Mouse (Mus musculus): ENCODE measurements at regions not wholly inside any gene's neighbourhood (a gene's known extent, or its start where the extent isn't known, plus 50 kb on each side); places are given as distances from the start of the nearest gene placed in this dataset.

GRCm38 (mm10) chr16:24076799-24077136 lies 88.1 kb upstream of the Bcl6 start:
- Histone ChIP-seq H3K27me3 (ENCODE audit: control insufficient read depth, insufficient read depth, low read length) (no peaks in the 10 kb centered on the region), H3K4me1 (replicated peaks; ENCODE audit: control insufficient read depth, insufficient read depth, low read length) (peaks cover 21% of the 10 kb centered on the region), H3K4me3 (ENCODE audit: control insufficient read depth, insufficient read depth, low read length) (no peak overlapping the region), H3K36me3 (ENCODE audit: control insufficient read depth, insufficient read depth, low read length) (no peaks in the 10 kb centered on the region), H3K27ac (ENCODE audit: control insufficient read depth, insufficient read depth, low read length) (no peak overlapping the region)
- no peak for DNase-seq
- TF ChIP-seq CTCF (IDR thresholded peaks at IDR 0.05; ENCODE audit: borderline replicate concordance, control insufficient read depth, extremely low read depth, insufficient read depth, low read length, poor library complexity), result no peak
- no peak for TF ChIP-seq POLR2A (IDR thresholded peaks at IDR 0.05; ENCODE audit: control insufficient read depth, extremely low read depth, insufficient read depth, low read length, poor library complexity)
- WGBS, result 55% methylated on average over 4 of the region's 4 CpGs

- peaks cover 21% of the 10 kb centered on the region for H3K4me1 ChIP-seq (replicated peaks; ENCODE audit: control insufficient read depth, insufficient read depth, low read length)
- no peaks in the 10 kb centered on the region for H3K36me3 ChIP-seq (ENCODE audit: control insufficient read depth, insufficient read depth, low read length)
- WGBS, result 42% methylated on average over 4 of the region's 4 CpGs
- H3K27me3 ChIP-seq (ENCODE audit: control insufficient read depth, insufficient read depth, low read length), result no peaks in the 10 kb centered on the region
- no peak overlapping the region for H3K4me3 ChIP-seq (ENCODE audit: control insufficient read depth, insufficient read depth, low read length)
- TF ChIP-seq CTCF (IDR thresholded peaks at IDR 0.05; ENCODE audit: borderline replicate concordance, control insufficient read depth, extremely low read depth, insufficient read depth, low read length, poor library complexity), result no peak
- TF ChIP-seq POLR2A (IDR thresholded peaks at IDR 0.05; ENCODE audit: control insufficient read depth, extremely low read depth, insufficient read depth, low read length, poor library complexity), result no peak
- no peak overlapping the region for H3K27ac ChIP-seq (ENCODE audit: control insufficient read depth, insufficient read depth, low read length)
- no peak for DNase-seq
Measured at GRCm38 (mm10) chr16:24076109-24076798, 87.6 kb upstream of the Bcl6 start.

- WGBS, result 74% methylated on average over 8 of the region's 8 CpGs
- Histone ChIP-seq H3K4me1 (replicated peaks; ENCODE audit: control insufficient read depth, insufficient read depth, low read length) (peaks cover 21% of the 10 kb centered on the region), H3K4me3 (ENCODE audit: control insufficient read depth, insufficient read depth, low read length) (no peak overlapping the region), H3K27ac (ENCODE audit: control insufficient read depth, insufficient read depth, low read length) (no peak overlapping the region), H3K36me3 (ENCODE audit: control insufficient read depth, insufficient read depth, low read length) (no peaks in the 10 kb centered on the region), H3K27me3 (ENCODE audit: control insufficient read depth, insufficient read depth, low read length) (no peaks in the 10 kb centered on the region)
- TF ChIP-seq POLR2A (IDR thresholded peaks at IDR 0.05; ENCODE audit: control insufficient read depth, extremely low read depth, insufficient read depth, low read length, poor library complexity), result no peak
- no peak for TF ChIP-seq CTCF (IDR thresholded peaks at IDR 0.05; ENCODE audit: borderline replicate concordance, control insufficient read depth, extremely low read depth, insufficient read depth, low read length, poor library complexity)
- DNase-seq, result no peak
Measured at GRCm38 (mm10) chr16:24073613-24074244, 85.1 kb upstream of the Bcl6 start.

GRCm38 (mm10) chr16:24073065-24073464 lies 84.4 kb upstream of the Bcl6 start:
- Histone ChIP-seq H3K4me3 (ENCODE audit: control insufficient read depth, insufficient read depth, low read length) (no peak overlapping the region), H3K36me3 (ENCODE audit: control insufficient read depth, insufficient read depth, low read length) (no peaks in the 10 kb centered on the region), H3K27ac (ENCODE audit: control insufficient read depth, insufficient read depth, low read length) (no peak overlapping the region), H3K4me1 (replicated peaks; ENCODE audit: control insufficient read depth, insufficient read depth, low read length) (peaks cover 23% of the 10 kb centered on the region), H3K27me3 (ENCODE audit: control insufficient read depth, insufficient read depth, low read length) (no peaks in the 10 kb centered on the region)
- 20% methylated on average over 6 of the region's 6 CpGs for WGBS
- TF ChIP-seq CTCF (IDR thresholded peaks at IDR 0.05; ENCODE audit: borderline replicate concordance, control insufficient read depth, extremely low read depth, insufficient read depth, low read length, poor library complexity) (no peak), POLR2A (IDR thresholded peaks at IDR 0.05; ENCODE audit: control insufficient read depth, extremely low read depth, insufficient read depth, low read length, poor library complexity) (no peak)
- DNase-seq, result peak; percentile 51

GRCm38 (mm10) chr16:24069411-24069810 lies 80.8 kb upstream of the Bcl6 start:
- Histone ChIP-seq H3K27ac (ENCODE audit: control insufficient read depth, insufficient read depth, low read length) (no peak overlapping the region), H3K4me1 (replicated peaks; ENCODE audit: control insufficient read depth, insufficient read depth, low read length) (peaks cover 21% of the 10 kb centered on the region), H3K4me3 (ENCODE audit: control insufficient read depth, insufficient read depth, low read length) (no peak overlapping the region), H3K36me3 (ENCODE audit: control insufficient read depth, insufficient read depth, low read length) (no peaks in the 10 kb centered on the region), H3K27me3 (ENCODE audit: control insufficient read depth, insufficient read depth, low read length) (no peaks in the 10 kb centered on the region)
- no peak for DNase-seq
- WGBS, result 96% methylated on average over 5 of the region's 5 CpGs
- no peak for TF ChIP-seq POLR2A (IDR thresholded peaks at IDR 0.05; ENCODE audit: control insufficient read depth, extremely low read depth, insufficient read depth, low read length, poor library complexity)
- no peak for TF ChIP-seq CTCF (IDR thresholded peaks at IDR 0.05; ENCODE audit: borderline replicate concordance, control insufficient read depth, extremely low read depth, insufficient read depth, low read length, poor library complexity)

- Histone ChIP-seq H3K36me3 (ENCODE audit: control insufficient read depth, insufficient read depth, low read length) (no peaks in the 10 kb centered on the region), H3K27me3 (ENCODE audit: control insufficient read depth, insufficient read depth, low read length) (no peaks in the 10 kb centered on the region), H3K4me1 (replicated peaks; ENCODE audit: control insufficient read depth, insufficient read depth, low read length) (peaks cover 16% of the 10 kb centered on the region), H3K27ac (ENCODE audit: control insufficient read depth, insufficient read depth, low read length) (no peak overlapping the region), H3K4me3 (ENCODE audit: control insufficient read depth, insufficient read depth, low read length) (no peak overlapping the region)
- WGBS, result 97% methylated on average over 4 of the region's 4 CpGs
- TF ChIP-seq CTCF (IDR thresholded peaks at IDR 0.05; ENCODE audit: borderline replicate concordance, control insufficient read depth, extremely low read depth, insufficient read depth, low read length, poor library complexity), result no peak
- no peak for TF ChIP-seq POLR2A (IDR thresholded peaks at IDR 0.05; ENCODE audit: control insufficient read depth, extremely low read depth, insufficient read depth, low read length, poor library complexity)
- no peak for DNase-seq
Measured at GRCm38 (mm10) chr16:24068250-24068813, 79.7 kb upstream of the Bcl6 start.
